Mouse (Mus musculus) frontal cortex, postnatal 25 days (tissue): ENCODE data around the gene Enoph1.

Source experiments
- DNase-seq, 2 experiments: peaks; one replicate each; pipeline ENCODE4 v3.0.0; 2022; ENCODE audit warnings: low spot score in 2 of 2

Enoph1 gene

GRCm38 (mm10) chr5:100040281-100040784 lies 548 bp downstream of the Enoph1 start:
- DNase-seq, result peak; percentile 30 to 32

- no peak for DNase-seq
These were observed 1.5 kb downstream of the Enoph1 start for GRCm38 (mm10) chr5:100041272-100041671.

- no peak for DNase-seq
These were observed 2.7 kb downstream of the Enoph1 start for GRCm38 (mm10) chr5:100042467-100042866.

- no peak for DNase-seq
These were observed 3.6 kb downstream of the Enoph1 start for GRCm38 (mm10) chr5:100043361-100043760.

GRCm38 (mm10) chr5:100044030-100044429 lies 4.2 kb downstream of the Enoph1 start:
- no peak for DNase-seq

GRCm38 (mm10) chr5:100044621-100045020 lies 4.8 kb downstream of the Enoph1 start:
- no peak for DNase-seq

GRCm38 (mm10) chr5:100046096-100046495 lies 6.3 kb downstream of the Enoph1 start:
- DNase-seq, result no peak

- DNase-seq, result no peak
These were observed 7.4 kb downstream of the Enoph1 start for GRCm38 (mm10) chr5:100047143-100047640.

- no peak for DNase-seq
These were observed 8.1 kb downstream of the Enoph1 start for GRCm38 (mm10) chr5:100047871-100048270.

- DNase-seq, result no peak
These were observed 10.1 kb downstream of the Enoph1 start for GRCm38 (mm10) chr5:100049904-100050303.

GRCm38 (mm10) chr5:100052728-100053127 lies 12.9 kb downstream of the Enoph1 start:
- DNase-seq, result no peak

- no peak for DNase-seq
These were observed 15.2 kb downstream of the Enoph1 start for GRCm38 (mm10) chr5:100054807-100055547.

- no peak for DNase-seq
These were observed 16.1 kb downstream of the Enoph1 start for GRCm38 (mm10) chr5:100055866-100056369.

GRCm38 (mm10) chr5:100057461-100058209 lies 17.9 kb downstream of the Enoph1 start:
- DNase-seq, result no peak

- no peak for DNase-seq
These were observed 18.9 kb downstream of the Enoph1 start for GRCm38 (mm10) chr5:100058729-100059128.

- no peak for DNase-seq
These were observed 19.5 kb downstream of the Enoph1 start for GRCm38 (mm10) chr5:100059326-100059725.

- no peak for DNase-seq
These were observed 21.1 kb downstream of the Enoph1 start for GRCm38 (mm10) chr5:100060876-100061275.

- no peak for DNase-seq
These were observed 27.8 kb downstream of the Enoph1 start for GRCm38 (mm10) chr5:100067579-100067978.

GRCm38 (mm10) chr5:100069526-100069925 lies 29.7 kb downstream of the Enoph1 start:
- no peak for DNase-seq

GRCm38 (mm10) chr5:100070255-100070654 lies 30.5 kb downstream of the Enoph1 start:
- peak; percentile 83 to 91 for DNase-seq

GRCm38 (mm10) chr5:100071541-100071940 lies 31.8 kb downstream of the Enoph1 start:
- no peak for DNase-seq

GRCm38 (mm10) chr5:100072557-100072956 lies 32.8 kb downstream of the Enoph1 start:
- DNase-seq, result no peak
